Mouse (Mus musculus): ENCODE results near the gene Tom1l1.
"Not testable (repeated sequence)": the region's sequence is repeated elsewhere in the genome, so short reads cannot be mapped to it uniquely, and the experiment has no call there.

Gene Tom1l1

GRCm38 (mm10) chr11:90687460-90688416, at the start of gene Tom1l1:
Gene Tom1l1 (minus strand): TSS chr11:90688366.
- peak; percentile 71 to 76 for DNase-seq (ENCODE audit: low spot score in 2 of 2)

- DNase-seq (ENCODE audit: low spot score in 2 of 2), result no peak
These were observed 45.4 kb upstream of the Tom1l1 start for GRCm38 (mm10) chr11:90733575-90733974.

DNA sequence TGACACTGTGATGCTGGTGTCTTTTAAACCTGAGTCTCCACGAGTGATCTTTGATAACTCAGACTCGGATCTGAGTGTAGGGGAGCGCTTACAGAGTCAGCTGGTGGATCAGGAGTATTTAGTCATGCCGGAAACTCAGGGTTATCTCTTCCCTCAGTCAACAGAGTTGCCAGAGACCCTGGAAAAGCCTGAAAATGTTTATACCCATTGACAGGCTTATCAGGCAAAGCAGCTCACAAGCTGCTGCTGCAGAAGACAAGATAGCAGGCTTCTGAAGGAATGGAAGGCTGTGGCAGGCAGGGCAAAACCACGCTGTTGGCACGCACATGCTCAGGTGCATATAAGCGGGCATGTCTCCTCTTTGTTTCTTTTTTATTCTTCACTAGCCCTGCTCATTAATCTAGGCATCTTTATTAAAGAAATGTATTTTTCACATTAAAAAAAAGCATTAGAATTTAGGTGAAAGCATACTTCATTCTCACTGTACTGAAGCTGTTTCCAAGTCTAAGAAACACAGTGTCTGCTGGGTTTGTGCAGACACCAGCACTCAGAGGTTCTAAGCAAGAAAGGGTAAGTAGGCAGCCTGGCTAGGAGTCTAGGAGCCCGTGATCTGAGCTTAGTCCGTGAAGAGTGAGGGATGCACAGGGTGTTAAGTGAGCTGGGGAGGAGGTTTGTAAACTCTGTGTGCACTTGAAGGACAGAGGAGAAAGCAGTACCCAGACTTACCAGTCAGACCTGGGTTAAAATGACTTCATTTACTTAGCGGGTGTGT, 39.4 kb upstream of the Tom1l1 start:
- DNase-seq (ENCODE audit: low spot score in 2 of 2), result no peak

DNA sequence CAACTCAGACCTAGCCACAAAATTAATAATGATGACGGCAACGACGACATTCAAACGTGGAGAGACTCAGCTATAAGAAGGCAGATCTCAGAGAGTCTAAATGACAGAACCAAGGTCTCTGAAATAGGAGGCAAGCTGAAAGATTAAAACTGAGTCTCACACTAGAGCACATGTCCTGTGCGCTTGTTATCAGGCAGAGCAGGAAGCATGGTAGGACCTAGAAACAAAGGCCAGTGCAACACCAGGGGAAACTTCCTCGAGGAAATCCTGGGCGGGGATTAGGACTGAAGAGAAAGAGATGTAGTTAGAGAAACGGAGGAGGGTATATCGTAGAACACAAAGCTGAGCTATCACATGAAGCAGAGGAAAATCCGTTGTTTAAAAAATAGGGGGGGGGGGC, 38.6 kb upstream of the Tom1l1 start:
- DNase-seq (ENCODE audit: low spot score in 2 of 2), result no peak

DNA sequence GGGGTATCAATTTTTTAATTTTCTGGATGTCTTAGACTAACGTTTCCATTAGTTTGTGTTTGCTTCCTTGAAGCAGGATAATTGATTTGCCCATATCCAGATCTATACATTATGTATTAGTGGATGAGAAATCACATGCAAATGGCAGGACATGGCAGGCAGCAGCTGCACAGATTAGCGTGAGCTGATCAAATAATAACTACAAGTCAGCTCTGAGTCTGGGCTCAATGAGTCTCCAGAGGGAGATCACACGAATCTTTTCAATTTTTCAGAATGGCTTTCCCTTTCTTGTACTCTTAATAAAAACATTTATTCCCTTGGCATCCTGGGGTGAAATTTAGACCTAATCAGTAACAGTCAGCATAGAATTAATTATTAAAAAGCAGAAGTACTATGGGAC, 34.1 kb upstream of the Tom1l1 start:
- DNase-seq (ENCODE audit: low spot score in 2 of 2), result no peak

GRCm38 (mm10) chr11:90717719-90718118, 29.6 kb upstream of the Tom1l1 start:
- no peak for DNase-seq (ENCODE audit: low spot score in 2 of 2)

DNA sequence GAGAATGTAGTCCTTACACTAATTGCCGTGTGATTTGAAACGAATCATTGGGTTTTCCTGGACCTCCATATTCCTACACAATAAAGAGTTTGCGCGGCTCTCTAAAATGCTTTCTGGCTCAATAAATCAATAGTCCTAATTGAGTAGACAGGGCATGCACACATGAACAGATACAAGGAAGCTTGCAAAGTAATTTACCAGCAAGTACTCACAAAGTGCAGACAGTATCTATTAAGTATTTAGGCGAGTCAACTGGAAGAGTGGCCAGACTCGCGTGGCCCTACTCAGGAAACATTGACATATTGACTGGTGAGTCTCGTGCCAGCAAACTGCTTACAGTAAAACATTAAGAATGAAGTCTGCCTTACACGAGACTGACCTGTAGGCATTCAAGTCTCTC, 23.4 kb upstream of the Tom1l1 start:
- no peak for DNase-seq (ENCODE audit: low spot score in 2 of 2)

DNA sequence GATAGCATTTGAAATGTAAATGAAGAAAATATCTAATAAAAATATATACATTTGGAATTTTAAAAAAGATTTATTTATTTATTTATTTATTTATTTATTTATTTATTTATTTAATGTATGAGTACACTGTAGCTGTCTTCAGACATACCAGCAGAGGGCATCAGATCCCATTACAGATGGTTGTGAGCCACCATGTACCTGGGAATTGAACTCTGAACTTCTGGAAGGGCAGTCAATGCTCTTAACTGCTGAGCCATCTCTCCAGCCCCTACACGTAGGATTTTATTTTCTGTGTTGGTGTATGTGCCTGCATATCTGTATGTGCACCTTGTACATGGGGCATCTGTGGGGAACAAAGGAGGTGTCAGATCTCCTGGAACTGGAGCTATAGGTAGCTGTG, 19.0 kb upstream of the Tom1l1 start:
- not testable (repeated sequence) for DNase-seq (ENCODE audit: low spot score in 2 of 2)

DNA sequence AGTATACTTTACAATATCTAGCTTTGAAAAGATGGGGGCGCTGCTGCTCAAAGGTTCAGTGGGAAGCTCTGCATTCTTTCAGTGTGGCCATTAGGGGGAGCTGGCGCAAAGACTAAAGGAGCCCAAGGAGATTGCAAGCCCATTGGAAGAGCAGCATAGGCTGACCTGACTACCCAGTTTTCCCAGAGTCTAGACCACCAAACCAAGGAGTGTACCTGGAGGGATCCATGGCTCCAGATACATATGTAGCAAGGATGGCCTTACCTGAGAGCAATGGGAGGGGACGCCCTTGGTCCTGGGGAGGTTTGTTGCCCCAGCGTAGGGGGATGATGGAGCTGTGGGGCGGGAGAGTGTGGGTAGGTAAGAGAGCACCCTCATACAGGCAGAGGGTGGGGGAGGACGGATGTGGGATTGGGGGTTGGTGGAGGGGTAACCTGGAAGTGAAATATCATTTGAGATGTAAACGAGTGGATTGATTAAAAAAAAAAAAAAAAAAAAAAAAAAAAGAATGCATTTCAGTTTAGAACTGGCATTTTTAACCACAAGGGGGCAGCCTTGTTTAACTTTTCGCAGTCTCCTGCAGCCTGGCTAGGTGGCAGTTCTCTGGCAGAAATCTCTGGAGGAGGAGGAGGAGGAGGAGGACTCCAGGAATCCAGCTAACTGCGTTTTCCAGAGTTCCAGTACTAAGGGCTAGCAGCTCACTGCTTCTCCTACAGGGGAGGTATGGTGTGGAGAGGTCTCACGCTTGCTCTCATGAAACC, 9.5 kb upstream of the Tom1l1 start:
- DNase-seq (ENCODE audit: low spot score in 2 of 2), result peak; percentile 39 to 71

DNA sequence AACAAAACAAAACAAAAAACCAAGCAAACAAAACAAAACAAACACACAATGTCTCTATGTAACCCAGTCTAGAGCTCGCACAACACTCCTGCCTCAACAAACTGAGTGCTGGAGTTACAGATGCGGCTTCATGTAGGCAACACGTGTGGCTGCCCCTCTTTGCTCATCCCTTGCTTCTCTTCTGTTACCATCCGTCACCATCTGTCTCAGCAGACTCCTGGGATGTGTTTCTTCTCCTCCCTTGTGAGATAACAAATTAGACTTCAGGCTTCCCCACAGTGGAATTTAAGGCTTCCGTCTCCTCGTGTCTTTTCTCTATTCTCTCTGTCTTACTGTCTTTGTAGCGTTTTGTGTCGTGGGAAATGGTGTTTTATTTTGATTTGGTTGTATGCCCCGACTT, 7.6 kb upstream of the Tom1l1 start:
- DNase-seq (ENCODE audit: low spot score in 2 of 2), result no peak

- no peak for DNase-seq (ENCODE audit: low spot score in 2 of 2)
These were observed 6.0 kb upstream of the Tom1l1 start for GRCm38 (mm10) chr11:90694206-90694605.

- peak in 1 of 2 experiments; percentile 14 for DNase-seq (ENCODE audit: low spot score in 2 of 2)
These were observed 2.2 kb upstream of the Tom1l1 start for GRCm38 (mm10) chr11:90690361-90690760.

DNA sequence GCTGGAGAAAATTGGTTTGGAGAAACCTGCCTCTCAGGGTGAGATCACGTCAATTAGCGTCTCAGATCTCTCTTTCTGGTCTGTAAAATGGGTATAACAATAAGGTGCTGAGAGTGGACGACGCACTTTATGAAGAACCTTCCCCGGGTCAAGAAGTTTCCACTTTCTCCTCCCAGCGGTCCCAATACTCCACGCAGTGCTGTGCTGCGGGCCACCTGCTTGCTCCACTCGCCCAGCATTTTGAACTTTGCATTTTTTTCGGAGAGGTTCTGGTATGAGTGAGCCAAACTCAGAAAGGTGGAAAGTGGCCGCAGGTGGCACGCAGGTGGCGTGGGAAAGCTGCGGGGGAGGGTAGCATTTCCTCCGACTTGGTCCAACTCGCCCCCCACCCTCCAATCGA, 1.1 kb downstream of the Tom1l1 start:
- no peak for DNase-seq (ENCODE audit: low spot score in 2 of 2)

GRCm38 (mm10) chr11:90686287-90687025, 1.7 kb downstream of the Tom1l1 start:
- DNase-seq (ENCODE audit: low spot score in 2 of 2), result peak in 1 of 2 experiments; percentile 43

- peak in 1 of 2 experiments; percentile 17 for DNase-seq (ENCODE audit: low spot score in 2 of 2)
These were observed 3.0 kb downstream of the Tom1l1 start for GRCm38 (mm10) chr11:90685196-90685595.

- peak in 1 of 2 experiments; percentile 30 for DNase-seq (ENCODE audit: low spot score in 2 of 2)
These were observed 3.4 kb downstream of the Tom1l1 start for GRCm38 (mm10) chr11:90684765-90685164.

GRCm38 (mm10) chr11:90681171-90681570, 7.0 kb downstream of the Tom1l1 start:
- DNase-seq (ENCODE audit: low spot score in 2 of 2), result peak in 1 of 2 experiments; percentile 48

DNA sequence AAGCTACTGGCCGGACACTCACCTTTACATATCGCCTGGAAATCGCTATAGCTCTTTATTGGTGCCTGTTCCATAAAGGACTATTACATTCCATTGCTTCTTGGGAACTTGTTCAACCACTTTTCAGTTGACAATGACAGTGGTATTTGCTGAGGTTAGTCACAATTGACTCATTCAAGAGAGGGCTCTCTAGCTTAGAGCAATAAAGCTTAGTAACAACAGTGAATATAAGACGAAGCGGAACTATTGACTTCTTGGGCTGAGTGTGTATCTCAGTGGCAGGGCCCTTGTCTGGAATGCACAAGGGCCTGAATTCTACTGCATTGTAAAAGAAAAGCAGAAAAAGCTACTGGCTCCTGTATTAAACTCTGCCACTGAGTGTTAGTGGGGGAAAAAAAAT, 9.6 kb downstream of the Tom1l1 start:
- DNase-seq (ENCODE audit: low spot score in 2 of 2), result no peak

DNA sequence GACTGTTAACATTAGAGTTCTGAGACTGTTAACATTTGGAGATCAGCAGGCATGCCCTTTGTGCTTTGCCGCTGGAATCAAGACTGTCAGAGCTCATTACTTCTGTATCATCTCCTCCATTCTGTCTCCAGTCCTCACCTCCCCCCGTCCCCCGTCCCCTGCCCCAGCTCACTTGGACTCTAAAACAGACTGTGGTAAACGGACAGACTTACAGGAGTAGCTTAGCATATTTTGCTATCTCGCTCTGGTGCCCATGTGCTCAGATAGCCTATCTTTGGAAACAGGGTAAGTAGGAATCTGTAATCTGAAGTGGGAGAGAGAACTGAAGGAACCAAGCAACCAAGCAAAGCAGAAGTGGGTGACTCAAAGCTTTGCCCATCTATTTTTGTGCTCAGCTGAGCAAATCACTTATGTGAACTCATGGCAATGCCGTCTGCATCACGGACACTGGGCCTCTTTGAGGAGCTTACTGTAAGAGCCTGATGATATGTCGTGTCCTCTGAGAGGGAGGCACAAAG, 10.3 kb downstream of the Tom1l1 start:
- DNase-seq (ENCODE audit: low spot score in 2 of 2), result peak in 1 of 2 experiments; percentile 29

DNA sequence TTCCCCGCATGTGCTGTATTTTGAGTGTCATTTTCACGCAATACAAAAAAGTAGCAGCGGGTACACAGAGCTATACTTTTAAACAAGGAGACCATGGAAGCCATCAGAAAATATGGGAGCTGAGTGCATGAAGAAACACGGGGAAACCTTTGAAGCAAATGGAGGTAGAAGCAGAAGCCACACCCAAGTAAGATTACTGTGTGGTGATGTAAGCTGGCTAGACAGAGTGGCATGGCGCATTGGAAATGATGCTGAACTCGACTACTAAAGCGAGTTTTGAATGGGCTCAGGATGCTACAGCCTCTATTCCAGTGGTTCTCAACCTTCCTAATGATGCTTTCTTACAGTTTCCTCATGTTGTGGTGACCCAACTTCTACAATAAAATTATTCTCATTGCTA, 11.1 kb downstream of the Tom1l1 start:
- DNase-seq (ENCODE audit: low spot score in 2 of 2), result no peak

All from urinary bladder, postnatal 4 days (tissue).